In the genomic region with DNA sequence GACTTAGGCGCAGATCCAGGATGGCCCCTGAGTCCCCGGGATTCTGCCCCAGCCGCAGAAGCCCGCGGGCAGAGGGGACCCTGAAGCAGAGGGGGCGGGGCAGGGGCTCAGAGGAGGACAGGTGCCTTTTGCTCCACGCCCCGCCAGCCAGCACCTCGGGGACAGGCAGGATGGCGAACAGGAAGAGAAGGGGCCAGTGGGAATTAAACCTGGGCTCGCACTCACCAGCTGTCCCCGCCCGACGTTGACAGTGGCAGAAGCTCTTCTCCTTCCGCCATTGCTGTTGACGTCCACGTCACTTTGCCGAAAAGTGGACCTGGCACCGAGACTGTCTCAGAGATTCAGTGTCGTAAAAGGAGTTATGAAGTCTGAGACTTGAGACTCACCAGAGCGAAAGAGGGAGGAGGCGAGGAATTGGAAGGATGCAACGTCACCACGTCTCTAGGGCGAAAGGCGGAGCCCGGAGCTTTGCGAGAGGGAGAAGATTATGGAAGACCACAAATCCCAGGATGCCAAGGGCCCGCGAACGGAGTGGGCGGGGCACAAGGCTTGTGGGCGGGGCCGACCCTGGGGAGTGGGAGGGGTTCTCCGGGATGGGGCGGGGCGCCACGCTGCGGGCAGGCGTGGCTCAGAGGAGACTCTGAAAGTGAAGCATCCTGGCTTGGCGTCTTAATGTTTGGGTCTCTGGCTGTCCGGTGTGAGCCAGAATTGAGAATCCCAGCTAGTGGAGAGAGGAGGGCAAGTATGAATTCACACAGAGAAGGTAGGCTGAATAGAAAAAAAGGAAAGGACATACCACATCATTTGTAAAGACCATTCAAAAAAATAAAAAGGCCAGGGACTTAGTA, we compare ENCODE assay signal across 8 mouse cellular contexts. TPM values are rescaled to one million over a fixed set of nuclear protein-coding genes. Genes with fewer than 3 reads are reported as not detected.
DNase-seq lines count a peak whose midpoint lies in the region; ATAC-seq and TF ChIP-seq lines count a peak whose summit lies in the region.

TSS of gene Tbc1d23 (minus strand) at position 416 of the 848 bp plus-strand sequence.

- CTCF ChIA-PET in Patski (lab: Charles Lee) = interaction anchor here (1.0 to 2.5 kb wide), 3 partner anchors 13 to 363 kb away, joined by 3 to 10 read pairs (median 4); no protein-coding TSS in a partner anchor

- POLR2A ChIA-PET in Patski (lab: Charles Lee) = no interaction called here

- no peaks in the 10 kb centered on the region for H3K27me3 ChIP-seq in Patski
- H3K27me3 ChIP-seq in hindbrain, embryonic 13.5 days = no peaks in the 10 kb centered on the region

- peak within 1 kb of the TSS; percentile 91 for H3K9ac ChIP-seq in hindbrain, embryonic 13.5 days

- in situ Hi-C loops in Patski (cut with MboI; ENCODE audit: low pct_unique_long_range_greater_than_20kb) = loop anchor here (25.0 kb wide), 1 partner anchor 1056 kb away; no protein-coding TSS in a partner anchor

- peak within 1 kb of the TSS; percentile 87 for H3K4me3 ChIP-seq in hindbrain, embryonic 13.5 days

- peak within 1 kb of the TSS; percentile 87 for H3K27ac ChIP-seq in hindbrain, embryonic 13.5 days

- under 1% methylated on average over 42 of the region's 42 CpGs for WGBS in hindbrain, embryonic 13.5 days

- peak; percentile 97 for DNase-seq in Patski (ENCODE audit: low read depth, low spot score)
- DNase-seq in cerebellum, postnatal 14 days = peak; percentile 98
- DNase-seq in frontal cortex, postnatal 14 days (ENCODE audit: low spot score in 2 of 2) = peak; percentile 94 to 98
- peak; percentile 90 to 91 for DNase-seq in layer of hippocampus, postnatal 25 days (ENCODE audit: extremely low spot score in 1 of 2, low spot score in 1 of 2)
- DNase-seq in lung, postnatal 25 days (ENCODE audit: low spot score) = peak; percentile 98
- peak; percentile 96 for DNase-seq in retina, embryonic 14.5 days (ENCODE audit: low spot score)
- DNase-seq in thymus, postnatal 4 days = peak; percentile 98

- peak within 1 kb of the TSS; percentile 71 for H3K4me2 ChIP-seq in hindbrain, embryonic 13.5 days

- peaks cover 13% of the 10 kb centered on the region for H3K4me1 ChIP-seq in hindbrain, embryonic 13.5 days (replicated peaks)

- no peak for TF ChIP-seq CTCF in Patski (IDR thresholded peaks at IDR 0.05)

- H3K9me3 ChIP-seq in hindbrain, embryonic 13.5 days = no peaks in the 10 kb centered on the region

- H3K36me3 ChIP-seq in hindbrain, embryonic 13.5 days = no peaks in the 10 kb centered on the region

- ATAC-seq in Patski = peak; percentile 99
- peak; percentile 99 for ATAC-seq in hindbrain, embryonic 13.5 days (ENCODE audit: low FRiP score)

RNA-seq across cellular contexts. Expression of gene Tbc1d23, which starts in this region (rescaled TPM):
- polyA plus RNA-seq in Patski (2021) = 38.6 TPM
- polyA plus RNA-seq in hindbrain, embryonic 13.5 days (2015; fragmentation: Nextera tagmentation; extraction: Ambion mirVana) = 29.0 and 33.5 TPM in 2 replicates
- total RNA-seq in layer of hippocampus, postnatal 25 days (2021) = 10 to 100 TPM; 37.6 to 42.0 TPM

Comparison
In these comparisons a context has a peak if more than half of its experiments do, and no peak if none do; other contexts are left out.
1. Peak in every context shown above with its lines: DNase-seq, ATAC-seq, H3K4me3 ChIP-seq and H3K27ac ChIP-seq.